Mouse (Mus musculus) testis, adult 2 months (tissue): ENCODE data around the gene Ptgds. TPM values are rescaled to one million over a fixed set of nuclear protein-coding genes. Genes with fewer than 3 reads are reported as not detected.

Source experiments
- H3K27ac ChIP-seq: fragments of 200-500 bp; 2 replicates; pipeline ENCODE4 v1.5.1; 2012; ENCODE audit warnings: low read depth, low read length; ENCODE audit not compliant: control insufficient read depth, insufficient read depth
- H3K27me3 ChIP-seq: fragments of 200-500 bp; 2 replicates; pipeline ENCODE4 v1.6.1; 2012; ENCODE audit warnings: mild to moderate bottlenecking, low read length, moderate library complexity; ENCODE audit not compliant: control insufficient read depth, insufficient read depth
- H3K36me3 ChIP-seq: fragments of 200-500 bp; 2 replicates; pipeline ENCODE4 v1.6.1; 2012; ENCODE audit warnings: mild to moderate bottlenecking, low read length; ENCODE audit not compliant: control insufficient read depth, insufficient read depth
- H3K4me1 ChIP-seq: fragments of 200-500 bp; 2 replicates; pipeline ENCODE4 v1.6.1; 2012; ENCODE audit warnings: low read length; ENCODE audit not compliant: control insufficient read depth, insufficient read depth
- H3K4me3 ChIP-seq: fragments of 200-500 bp; 2 replicates; pipeline ENCODE4 v1.5.1; 2012; ENCODE audit warnings: low read depth, mild to moderate bottlenecking, low read length, moderate library complexity, mixed read lengths; ENCODE audit not compliant: control insufficient read depth
- CTCF ChIP-seq: fragments of 200-500 bp; IDR thresholded peaks from 2 replicates; pipeline ENCODE4 v1.5.1; 2012; ENCODE audit warnings: low read depth, mild to moderate bottlenecking, inconsistent platforms, low read length, moderate library complexity; ENCODE audit not compliant: control insufficient read depth, insufficient read depth, insufficient replicate concordance
- POLR2A ChIP-seq: fragments of 200-500 bp; IDR thresholded peaks from 2 replicates; pipeline ENCODE4 v1.6.1; 2012; ENCODE audit warnings: low read depth, mild to moderate bottlenecking, inconsistent platforms, low read length, moderate library complexity; ENCODE audit not compliant: control insufficient read depth
- polyA plus RNA-seq: library from polyadenylated mRNA; depleted of rRNA; stranded (reverse); fragments of >200 nt; gene quantifications from 2 replicates; pipeline ENCODE4 v1.2.3, GENCODE M21; 2012

Ptgds gene
- polyA plus RNA-seq, 1 experiment = 311 TPM

DNA sequence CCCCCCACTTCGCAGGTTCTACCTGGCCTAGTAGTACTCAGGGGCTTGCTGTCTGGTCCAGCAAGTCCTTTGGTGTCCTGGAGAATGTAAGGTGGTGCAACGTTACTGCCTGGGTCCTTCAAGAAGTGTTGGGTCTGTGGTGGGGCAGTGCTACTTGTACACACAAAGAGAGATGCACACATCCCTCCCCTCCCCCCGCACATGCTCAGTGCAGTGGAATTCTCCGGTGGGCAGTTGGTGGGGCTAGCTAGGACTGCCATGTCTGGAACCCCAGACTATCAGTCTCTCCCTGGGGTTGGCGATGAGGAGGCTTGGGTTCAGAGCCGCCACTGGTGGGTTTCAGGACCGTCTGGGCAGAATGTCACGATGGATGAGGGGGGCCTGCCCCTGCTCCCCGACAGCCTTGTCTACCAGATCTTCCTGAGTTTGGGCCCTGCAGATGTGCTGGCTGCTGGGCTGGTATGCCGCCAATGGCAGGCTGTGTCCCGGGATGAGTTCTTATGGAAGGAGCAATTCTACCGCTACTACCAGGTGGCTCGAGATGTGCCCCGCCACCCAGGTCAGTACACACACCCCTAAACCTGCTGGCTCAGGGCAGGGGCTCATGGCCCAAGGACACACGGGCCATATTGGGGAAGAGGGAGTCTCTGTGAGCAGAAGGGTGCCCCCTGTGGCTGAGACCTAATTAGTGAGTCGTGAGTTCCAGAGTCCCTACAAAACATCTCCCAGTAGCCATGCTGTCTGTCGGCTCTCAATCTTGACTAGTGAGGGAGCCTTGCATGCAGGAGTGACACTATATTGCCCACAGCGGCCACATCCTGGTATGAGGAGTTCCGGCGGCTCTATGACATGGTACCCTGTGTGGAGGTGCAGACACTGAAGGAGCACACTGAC is 32.0 kb upstream of the Ptgds start, which contains the start of gene C8g:
C8g (minus strand) TSS at position 127 of the 894 bp plus-strand sequence.
- H3K4me1 ChIP-seq = peaks cover 18% of the 10 kb centered on the region
- TF ChIP-seq CTCF = no peak
- peak; percentile 72; the same call in 1 of the 2 replicates for TF ChIP-seq POLR2A
- peak within 1 kb of the TSS; percentile 99 for H3K4me3 ChIP-seq
- H3K36me3 ChIP-seq = peaks cover 3% of the 10 kb centered on the region
- no peaks in the 10 kb centered on the region for H3K27me3 ChIP-seq
- H3K27ac ChIP-seq = peak within 1 kb of the TSS; percentile 89

DNA sequence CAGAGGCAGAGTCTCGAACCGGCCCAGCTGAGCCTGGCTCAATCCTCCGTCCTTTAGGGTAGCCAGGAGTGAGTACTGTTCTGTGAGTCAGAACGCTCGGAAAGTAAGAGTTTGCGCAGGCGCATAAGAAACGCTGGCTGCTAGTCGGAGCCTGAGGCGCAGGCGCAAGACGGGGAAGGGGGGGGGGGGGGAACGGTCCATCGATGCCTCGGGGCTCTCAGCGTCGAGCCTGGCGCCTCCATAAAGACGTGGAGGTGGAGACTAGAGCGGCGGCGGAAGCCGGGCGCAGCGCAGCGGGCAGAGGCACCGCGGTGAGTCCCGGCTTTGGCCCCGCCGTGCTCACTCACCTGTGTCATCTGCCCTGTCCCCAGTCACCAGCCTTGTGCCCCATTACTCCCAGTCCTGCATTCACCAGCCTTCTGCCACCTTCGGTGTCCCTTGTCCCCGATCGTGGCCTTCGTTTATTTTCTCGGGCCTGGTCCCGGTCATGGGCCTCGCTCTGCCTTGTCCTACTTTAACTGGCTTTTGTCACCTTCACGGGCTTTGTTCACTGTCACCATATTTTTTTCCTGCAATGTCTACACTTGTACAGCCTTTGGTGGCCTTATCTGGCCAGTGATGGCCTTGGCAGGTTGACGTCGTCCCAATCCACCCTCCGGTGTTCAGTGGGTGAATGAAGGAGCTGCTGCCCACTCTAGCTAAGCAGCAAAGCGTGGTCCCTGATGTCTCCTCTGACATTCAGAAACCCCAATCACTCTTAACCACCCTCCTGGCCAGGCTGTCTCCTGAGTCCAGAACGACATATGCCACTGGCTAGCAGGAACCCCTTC is 30.9 kb upstream of the Ptgds start, which contains the start of gene Fbxw5:
Fbxw5 (plus strand) TSS at position 175 of the 830 bp plus-strand sequence.
- H3K27ac ChIP-seq = peak within 1 kb of the TSS; percentile 89
- peaks cover 3% of the 10 kb centered on the region for H3K36me3 ChIP-seq
- H3K27me3 ChIP-seq = no peaks in the 10 kb centered on the region
- peak within 1 kb of the TSS; percentile 99 for H3K4me3 ChIP-seq
- peaks cover 18% of the 10 kb centered on the region for H3K4me1 ChIP-seq
- TF ChIP-seq POLR2A (peak; percentile 89), CTCF (no peak)

DNA sequence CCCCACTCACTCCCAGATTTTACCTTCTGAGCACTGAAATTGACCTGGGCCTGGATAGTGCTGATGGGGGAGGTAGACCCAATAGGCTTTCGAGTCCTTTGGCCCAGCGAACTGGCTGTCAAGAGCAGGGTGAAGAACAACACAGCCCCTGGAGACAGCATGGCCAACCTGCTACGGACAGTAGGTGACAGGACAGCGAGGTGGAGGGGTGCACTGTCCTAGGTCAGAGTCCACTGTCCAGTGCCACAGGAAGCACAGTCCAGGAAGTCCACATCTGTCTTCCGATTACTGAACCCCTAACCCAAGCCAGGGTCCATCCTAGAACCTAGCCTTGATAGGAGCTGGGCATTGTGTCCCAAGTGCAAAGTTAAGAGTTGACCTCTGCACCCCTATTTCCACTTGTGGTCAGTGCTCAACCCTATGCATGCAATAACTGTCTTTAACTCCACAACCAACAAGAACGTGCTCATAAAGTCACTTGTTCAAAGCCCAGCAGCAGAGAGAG is 30.3 kb upstream of the Ptgds start:
- H3K27me3 ChIP-seq = no peaks in the 10 kb centered on the region
- peak overlapping the region; percentile 99 for H3K4me3 ChIP-seq
- TF ChIP-seq CTCF (no peak), POLR2A (no peak)
- H3K36me3 ChIP-seq = peaks cover 2% of the 10 kb centered on the region
- peaks cover 18% of the 10 kb centered on the region for H3K4me1 ChIP-seq
- H3K27ac ChIP-seq = peak overlapping the region; percentile 74

GRCm38 (mm10) chr2:25498622-25499478 is 29.0 kb upstream of the Ptgds start:
- Histone ChIP-seq H3K36me3 (no peaks in the 10 kb centered on the region; the same call in 1 of the 2 replicates), H3K4me1 (peaks cover 18% of the 10 kb centered on the region), H3K27ac (no peak overlapping the region), H3K4me3 (no peak overlapping the region), H3K27me3 (no peaks in the 10 kb centered on the region)
- no peak for TF ChIP-seq POLR2A
- no peak for TF ChIP-seq CTCF

DNA sequence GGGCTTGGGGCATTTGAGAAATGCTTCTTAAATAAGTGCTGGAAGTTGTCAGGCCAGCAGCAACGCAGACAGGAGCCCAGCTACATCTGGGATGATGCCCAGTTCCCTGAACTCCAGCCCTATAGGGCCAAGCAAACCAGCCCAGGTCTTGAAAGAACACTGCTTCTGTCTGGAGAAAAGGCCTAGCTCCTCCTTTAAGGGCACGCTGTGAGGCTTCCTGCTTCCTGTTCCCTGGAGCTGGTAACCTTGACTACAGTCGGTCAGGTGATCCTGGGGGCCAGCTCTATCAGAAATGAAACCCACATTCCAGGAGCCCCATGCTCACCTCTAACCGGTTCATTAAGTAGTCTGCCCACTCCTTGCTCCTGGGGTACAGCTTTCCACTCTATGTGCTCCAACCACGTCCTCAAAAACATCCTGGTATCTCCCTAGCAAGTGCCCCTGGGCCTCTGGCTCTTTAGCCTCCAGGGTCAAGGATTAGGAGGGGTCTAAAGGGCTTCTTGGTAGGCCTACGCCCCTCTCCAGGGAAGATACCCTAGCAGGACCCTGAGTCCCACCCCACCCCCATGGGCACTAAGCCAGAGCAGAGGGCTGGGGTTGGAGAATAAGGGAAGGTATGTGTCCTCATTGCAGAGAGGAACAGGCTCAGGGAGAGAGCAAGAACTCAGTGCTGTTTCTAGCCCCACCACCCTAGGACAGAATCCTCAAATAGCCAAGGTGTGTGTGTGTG is 28.2 kb upstream of the Ptgds start:
- no peak for TF ChIP-seq CTCF
- no peak for TF ChIP-seq POLR2A
- Histone ChIP-seq H3K4me3 (no peak overlapping the region), H3K36me3 (no peaks in the 10 kb centered on the region; the same call in 1 of the 2 replicates), H3K27ac (no peak overlapping the region), H3K4me1 (peaks cover 18% of the 10 kb centered on the region), H3K27me3 (no peaks in the 10 kb centered on the region)

DNA sequence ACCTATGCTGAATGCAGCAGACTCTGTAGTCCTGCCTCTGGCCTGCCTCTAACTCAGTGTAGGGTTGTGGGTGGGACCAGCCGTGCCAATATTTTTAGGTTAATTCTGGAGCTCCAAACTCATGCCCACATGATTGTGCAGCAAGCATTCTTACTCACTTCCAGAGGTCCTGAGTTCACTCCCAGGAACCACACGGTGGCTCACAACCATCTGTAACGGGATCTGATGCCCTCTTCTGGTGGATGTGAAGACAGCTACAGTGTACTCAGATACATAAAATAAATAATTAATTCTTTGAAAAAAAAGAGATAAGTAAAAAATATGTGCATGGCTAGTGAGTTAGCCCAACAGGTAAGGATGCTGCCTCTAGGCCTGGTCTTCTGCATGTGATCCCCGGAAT is 26.6 kb upstream of the Ptgds start:
- Histone ChIP-seq H3K36me3 (no peaks in the 10 kb centered on the region), H3K4me3 (no peak overlapping the region), H3K27ac (no peak overlapping the region), H3K4me1 (peaks cover 10% of the 10 kb centered on the region), H3K27me3 (no peaks in the 10 kb centered on the region)
- TF ChIP-seq POLR2A (no peak), CTCF (peak; percentile 8; the same call in 1 of the 2 replicates)
